Mouse (Mus musculus) large intestine, adult 2 months (tissue): ENCODE data around the gene Olfr1040. TPM values are rescaled to one million over a fixed set of nuclear protein-coding genes. Genes with fewer than 3 reads are reported as not detected.
"Not testable (repeated sequence)": the region's sequence is repeated elsewhere in the genome, so short reads cannot be mapped to it uniquely, and the experiment has no call there.

Experiments
- DNase-seq: peaks from one replicate; pipeline ENCODE4 v3.0.0-alpha.2; 2012; ENCODE audit warnings: low read depth, low spot score
- WGBS: fragments of 180-500 bp; shearing (Covaris S2); methylation state at CpG from one replicate; pipeline ENCODE4 v1.1.7; 2018; 5-methylcytosine and 5-hydroxymethylcytosine counted together
- polyA plus RNA-seq: library from polyadenylated mRNA; depleted of rRNA; stranded (reverse); fragments of >200 nt; gene quantifications from 2 replicates; pipeline ENCODE4 v1.2.3, GENCODE M21; 2012; rRNA removed

Olfr1040 gene
- polyA plus RNA-seq: not detected in 2 replicates

DNA sequence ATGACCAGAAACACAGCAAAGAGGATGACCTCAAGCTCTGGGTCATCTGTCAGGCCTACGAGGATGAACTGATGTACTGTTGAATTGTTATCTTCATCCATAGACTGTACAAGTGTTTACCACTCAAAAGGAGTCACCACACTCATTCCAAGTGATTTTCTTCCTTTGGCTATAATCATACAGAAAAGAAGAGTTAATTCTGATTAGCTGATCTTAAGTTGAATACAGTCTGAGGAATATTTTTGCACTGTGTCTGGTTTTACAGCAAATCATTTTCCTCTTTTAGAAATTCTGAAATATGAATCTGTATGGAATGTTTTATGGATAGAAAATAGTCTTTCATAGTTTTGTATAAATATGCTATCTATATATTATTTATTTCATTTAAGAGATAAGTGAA, at the start of gene Olfr1040:
TSS of gene Olfr1040 (minus strand) at position 101 of the 400 bp plus-strand sequence.
- 79% methylated on average over 1 of the region's 1 CpGs for WGBS
- DNase-seq: no peak

DNA sequence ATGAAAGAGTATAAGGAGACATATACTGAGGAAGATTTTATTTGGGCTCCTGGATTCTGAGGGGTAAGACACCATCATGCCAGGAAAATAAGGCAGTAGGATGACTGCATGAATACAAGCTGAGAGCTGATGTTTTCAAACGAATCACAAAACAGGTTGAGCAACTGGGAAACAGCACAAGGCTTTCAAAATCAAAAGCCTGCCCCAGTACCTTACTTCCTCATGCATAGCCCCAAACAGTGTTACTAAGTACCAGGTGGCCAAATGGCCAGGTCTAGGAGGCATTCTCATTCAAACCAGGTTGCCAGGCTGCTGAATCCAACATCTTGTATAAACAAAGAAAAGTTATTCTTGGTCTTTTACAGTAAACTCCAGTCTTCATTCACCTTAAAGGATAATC, 49.3 kb upstream of the Olfr1040 start:
- WGBS: 30% methylated on average over 1 of the region's 1 CpGs

DNA sequence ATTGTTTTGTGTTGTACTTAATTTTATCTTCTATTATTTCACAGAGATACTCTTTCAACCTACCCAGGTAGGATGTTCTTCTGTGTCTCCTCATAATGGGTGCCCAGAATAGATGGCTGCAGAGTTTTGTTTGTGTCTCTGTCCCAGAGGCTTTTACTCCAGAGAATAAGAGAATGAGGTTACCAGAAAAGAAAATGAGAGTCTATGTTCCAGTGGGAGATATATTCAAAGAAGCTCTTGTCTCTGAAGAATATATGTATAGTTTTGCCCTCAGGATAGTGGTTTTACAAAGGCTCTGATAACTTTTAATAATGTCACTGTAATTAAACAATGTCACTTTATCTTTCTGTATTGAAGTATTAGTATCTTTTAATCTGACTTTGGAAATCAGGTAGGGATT, 39.1 kb upstream of the Olfr1040 start, which contains the start of gene Olfr52:
TSS of gene Olfr52 (minus strand) at position 101 of the 400 bp plus-strand sequence.
- no peak for DNase-seq

More for the DNA sequence above, 49.3 kb upstream of the Olfr1040 start:
- no peak for DNase-seq

DNA sequence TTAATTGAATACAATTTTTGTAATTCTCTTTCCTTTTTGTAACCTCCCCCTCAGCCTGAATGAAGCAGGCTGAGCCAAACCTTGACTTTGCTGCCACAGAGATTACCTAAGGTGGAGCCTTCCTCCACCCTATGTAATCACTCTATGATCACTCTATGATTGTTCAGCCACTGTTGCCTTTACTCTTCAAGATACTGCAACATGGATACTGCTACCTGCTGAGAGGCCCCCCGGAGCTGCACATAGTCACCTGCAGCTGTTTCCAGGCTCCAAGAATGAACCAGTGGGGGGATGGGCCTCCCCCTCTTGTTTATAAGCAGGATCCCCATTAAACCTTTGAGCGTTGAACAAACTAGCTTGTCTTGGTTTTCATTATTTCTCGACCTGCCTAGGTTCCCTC, 33.4 kb upstream of the Olfr1040 start:
- no peak for DNase-seq
- 59% methylated on average over 3 of the region's 3 CpGs for WGBS

- no peak for DNase-seq
These were observed 31.2 kb upstream of the Olfr1040 start, which contains the start of gene Olfr1044 for GRCm38 (mm10) chr2:86177720-86178119. Olfr1044 (minus strand) TSS chr2:86177820.

DNA sequence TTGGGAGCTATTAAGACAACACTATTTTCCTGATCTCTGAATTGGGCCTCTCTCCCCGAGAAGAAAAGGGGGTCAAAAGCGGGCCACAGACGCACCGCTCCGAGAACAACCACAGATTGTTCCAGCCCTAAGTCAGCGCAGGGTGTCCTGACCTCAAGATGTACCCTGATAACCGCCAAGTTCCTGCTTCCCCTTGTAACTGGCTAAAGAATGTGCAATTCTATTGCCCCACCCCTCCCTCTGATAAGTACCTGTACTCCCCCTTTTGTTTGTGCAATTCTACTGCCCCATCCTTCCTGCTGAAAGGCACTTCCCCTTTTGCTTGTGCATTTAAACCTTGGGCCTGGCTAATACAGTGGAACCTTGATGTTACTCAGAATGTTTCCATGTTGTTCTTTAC, 28.9 kb upstream of the Olfr1040 start:
- DNase-seq: not testable (repeated sequence)
- WGBS: 68% methylated on average over 7 of the region's 7 CpGs

- DNase-seq: no peak
These were observed 20.9 kb upstream of the Olfr1040 start, which contains the start of gene Olfr1043 for GRCm38 (mm10) chr2:86167422-86167821. Olfr1043 (minus strand) TSS chr2:86167522.

DNA sequence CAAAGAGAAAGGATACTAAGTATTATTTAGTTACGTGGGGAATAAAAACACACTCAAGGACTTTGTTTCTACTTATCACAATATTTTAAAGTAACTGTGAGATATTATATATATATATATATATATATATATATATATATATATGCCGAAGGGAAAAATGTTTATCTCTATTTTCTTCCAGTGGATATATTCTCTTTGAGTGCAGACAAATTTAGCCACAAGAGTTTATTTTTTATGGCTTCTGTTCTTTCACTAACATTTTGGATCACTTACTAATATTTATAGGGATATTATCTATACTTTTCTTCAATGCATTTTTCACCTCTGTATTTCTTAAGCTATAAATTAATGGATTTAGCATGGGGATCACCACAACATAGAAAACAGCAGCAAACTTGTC, 15.2 kb upstream of the Olfr1040 start, which contains the start of gene Olfr1042:
TSS of gene Olfr1042 (minus strand) at position 101 of the 400 bp plus-strand sequence.
- 89% methylated on average over 2 of the region's 2 CpGs for WGBS
- no peak for DNase-seq

More at GRCm38 (mm10) chr2:86167422-86167821, 20.9 kb upstream of the Olfr1040 start, which contains the start of gene Olfr1043:
- WGBS: 79% methylated on average over 2 of the region's 2 CpGs

- no peak for DNase-seq
- WGBS: 93% methylated on average over 1 of the region's 1 CpGs
These were observed 10.7 kb downstream of the Olfr1040 start, which contains the start of gene Olfr1039 for GRCm38 (mm10) chr2:86135828-86136227. Olfr1039 (minus strand) TSS chr2:86135928.

Other genes starting within 250 kb of the Olfr1040 start
- not detected in 2 replicates for gene Olfr1024, start 241.7 kb downstream of the Olfr1040 start, polyA plus RNA-seq
- not detected in 2 replicates for gene Olfr1025-ps1, start 231.5 kb downstream of the Olfr1040 start, polyA plus RNA-seq
- not detected in 2 replicates for gene Olfr1026, start 225.2 kb downstream of the Olfr1040 start, polyA plus RNA-seq
- gene Olfr1028, start 196.3 kb downstream of the Olfr1040 start, polyA plus RNA-seq: not detected in 2 replicates
- gene Olfr1029, start 172.8 kb downstream of the Olfr1040 start, polyA plus RNA-seq: not detected in 2 replicates
- not detected in 2 replicates for gene Olfr1030, start 167.5 kb downstream of the Olfr1040 start, polyA plus RNA-seq
- not detected in 2 replicates for gene Olfr1031, start 156.4 kb downstream of the Olfr1040 start, polyA plus RNA-seq
- not detected in 2 replicates for gene Olfr1032, start 141.2 kb downstream of the Olfr1040 start, polyA plus RNA-seq
- 0.12 and 0.34 TPM in 2 replicates for gene Olfr1033, start 126.1 kb downstream of the Olfr1040 start, polyA plus RNA-seq
- 0.01 and 0.03 TPM in 2 replicates for gene Olfr1034, start 100.9 kb downstream of the Olfr1040 start, polyA plus RNA-seq
- gene Olfr1036, start 72.7 kb downstream of the Olfr1040 start, polyA plus RNA-seq: not detected in 2 replicates
- not detected in 2 replicates for gene Olfr1037, start 59.3 kb downstream of the Olfr1040 start, polyA plus RNA-seq
- gene Olfr1039, start 10.8 kb downstream of the Olfr1040 start, polyA plus RNA-seq: not detected in 2 replicates
- gene Olfr1042, start 15.1 kb upstream of the Olfr1040 start, polyA plus RNA-seq: not detected in 2 replicates
- gene Olfr1043, start 20.8 kb upstream of the Olfr1040 start, polyA plus RNA-seq: not detected in 2 replicates
- not detected in 2 replicates for gene Olfr1044, start 31.1 kb upstream of the Olfr1040 start, polyA plus RNA-seq
- gene Olfr52, start 39.0 kb upstream of the Olfr1040 start, polyA plus RNA-seq: not detected in 2 replicates
- not detected in 2 replicates for gene Olfr1045, start 56.3 kb upstream of the Olfr1040 start, polyA plus RNA-seq
- gene Olfr1046, start 72.6 kb upstream of the Olfr1040 start, polyA plus RNA-seq: not detected in 2 replicates
- not detected in 2 replicates for gene Olfr1047, start 84.7 kb upstream of the Olfr1040 start, polyA plus RNA-seq
- gene Olfr1048, start 93.6 kb upstream of the Olfr1040 start, polyA plus RNA-seq: not detected in 2 replicates
- not detected in 2 replicates for gene Olfr1049, start 111.6 kb upstream of the Olfr1040 start, polyA plus RNA-seq
- gene Olfr1051, start 132.4 kb upstream of the Olfr1040 start, polyA plus RNA-seq: not detected in 2 replicates
- not detected in 2 replicates for gene Olfr1052, start 145.7 kb upstream of the Olfr1040 start, polyA plus RNA-seq
- gene Olfr1053, start 168.6 kb upstream of the Olfr1040 start, polyA plus RNA-seq: not detected in 2 replicates
- not detected in 2 replicates for gene Olfr1054, start 188.7 kb upstream of the Olfr1040 start, polyA plus RNA-seq
- gene Olfr1055, start 203.6 kb upstream of the Olfr1040 start, polyA plus RNA-seq: not detected in 2 replicates
- not detected in 2 replicates for gene Olfr1056, start 215.7 kb upstream of the Olfr1040 start, polyA plus RNA-seq
- gene Olfr1057, start 231.7 kb upstream of the Olfr1040 start, polyA plus RNA-seq: not detected in 2 replicates
- not detected in 2 replicates for gene Olfr1058, start 241.8 kb upstream of the Olfr1040 start, polyA plus RNA-seq